Mouse (Mus musculus) layer of hippocampus, adult 11-12 months (tissue): ENCODE data around the gene Sdr39u1.

Experiments
- DNase-seq: peaks from one replicate; pipeline ENCODE4 v3.0.0; 2022; ENCODE audit warnings: low spot score

The Sdr39u1 gene

GRCm38 (mm10) chr14:55899701-55900413 is at the start of gene Sdr39u1:
Sdr39u1 (minus strand) TSS chr14:55900293.
- peak; percentile 84 for DNase-seq

GRCm38 (mm10) chr14:55946269-55946969 is 46.3 kb upstream of the Sdr39u1 start:
- DNase-seq = no peak

- no peak for DNase-seq
These were observed 44.5 kb upstream of the Sdr39u1 start, which contains the start of gene Cma1 for GRCm38 (mm10) chr14:55944575-55944974. Cma1 (minus strand) TSS chr14:55944675.

GRCm38 (mm10) chr14:55943601-55944000 is 43.5 kb upstream of the Sdr39u1 start:
- DNase-seq = no peak

GRCm38 (mm10) chr14:55940070-55940800 is 40.1 kb upstream of the Sdr39u1 start:
- DNase-seq = no peak

- DNase-seq = no peak
These were observed 33.5 kb upstream of the Sdr39u1 start for GRCm38 (mm10) chr14:55933586-55933985.

GRCm38 (mm10) chr14:55929263-55929997 is 29.3 kb upstream of the Sdr39u1 start:
- DNase-seq = no peak

- DNase-seq = no peak
These were observed 26.8 kb upstream of the Sdr39u1 start for GRCm38 (mm10) chr14:55926847-55927246.

GRCm38 (mm10) chr14:55922475-55923232 is 22.6 kb upstream of the Sdr39u1 start:
- no peak for DNase-seq

GRCm38 (mm10) chr14:55918240-55919082 is 18.4 kb upstream of the Sdr39u1 start:
- peak; percentile 90 for DNase-seq

- no peak for DNase-seq
These were observed 13.3 kb upstream of the Sdr39u1 start for GRCm38 (mm10) chr14:55913406-55913805.

- DNase-seq = no peak
These were observed 5.4 kb upstream of the Sdr39u1 start for GRCm38 (mm10) chr14:55905518-55905917.

GRCm38 (mm10) chr14:55900414-55900755 is 292 bp upstream of the Sdr39u1 start:
- DNase-seq = no peak

GRCm38 (mm10) chr14:55898947-55899346 is 1.1 kb downstream of the Sdr39u1 start:
- no peak for DNase-seq

GRCm38 (mm10) chr14:55897671-55898070 is 2.4 kb downstream of the Sdr39u1 start:
- no peak for DNase-seq

- DNase-seq = no peak
These were observed 13.3 kb downstream of the Sdr39u1 start for GRCm38 (mm10) chr14:55886571-55887382.

- peak; percentile 43 for DNase-seq
These were observed 14.3 kb downstream of the Sdr39u1 start for GRCm38 (mm10) chr14:55885791-55886271.

- no peak for DNase-seq
These were observed 14.8 kb downstream of the Sdr39u1 start for GRCm38 (mm10) chr14:55885114-55885790.

GRCm38 (mm10) chr14:55884713-55885113 is 15.4 kb downstream of the Sdr39u1 start, which contains the start of gene Khnyn:
Khnyn (plus strand) TSS chr14:55884947.
- peak; percentile 81 for DNase-seq
